Mouse (Mus musculus) G1E (cell line): ENCODE measurements at regions not wholly inside any gene's neighbourhood (a gene's known extent, or its start where the extent isn't known, plus 50 kb on each side); places are given as distances from the start of the nearest gene placed in this dataset.

Source experiments
- ATAC-seq: 2 replicates; pipeline ENCODE4 v1.8.0; 2016; ENCODE audit warnings: mild to moderate bottlenecking; ENCODE audit not compliant: insufficient number of reproducible peaks, poor library complexity, low FRiP score, severe bottlenecking; ENCODE audit errors: extremely low read depth
- DNase-seq: peaks from one replicate; pipeline ENCODE4 v3.0.0; 2012; ENCODE audit warnings: low spot score
- H3K27me3 ChIP-seq: 2 replicates; pipeline ENCODE4 v1.6.1; 2012; ENCODE audit warnings: mild to moderate bottlenecking, low read length, inconsistent platforms; ENCODE audit not compliant: insufficient read depth
- H3K36me3 ChIP-seq: replicated peaks from 2 replicates; pipeline ENCODE3; 2012; ENCODE audit warnings: mild to moderate bottlenecking, inconsistent platforms
- H3K4me1 ChIP-seq: 2 replicates; pipeline ENCODE4 v1.6.1; 2012; ENCODE audit warnings: low read depth, low read length, inconsistent platforms, mixed read lengths; ENCODE audit not compliant: insufficient read depth
- H3K4me3 ChIP-seq: 2 replicates; pipeline ENCODE4 v1.5.1; 2012; ENCODE audit warnings: low read depth, mild to moderate bottlenecking, inconsistent platforms, low read length, moderate library complexity, mixed read lengths
- H3K9me3 ChIP-seq: replicated peaks from 2 replicates; pipeline ENCODE4 v1.6.1; 2012; ENCODE audit warnings: inconsistent platforms
- CTCF ChIP-seq: IDR thresholded peaks from 2 replicates; pipeline ENCODE4 v1.5.1; 2012; ENCODE audit warnings: low read depth, low read length, inconsistent platforms, mixed read lengths
- GATA1 ChIP-seq: IDR thresholded peaks from 2 replicates; pipeline ENCODE4 v1.6.1; 2012; ENCODE audit warnings: borderline replicate concordance, low read length, inconsistent platforms, mixed read lengths
- GATA2 ChIP-seq: IDR thresholded peaks from 2 replicates; pipeline ENCODE4 v1.6.1; 2012; ENCODE audit warnings: low read depth, low read length, inconsistent platforms, borderline replicate concordance
- POLR2AphosphoS5 ChIP-seq: IDR thresholded peaks from 2 replicates; pipeline ENCODE4 v1.6.1; 2012; ENCODE audit warnings: low read depth, low read length, inconsistent platforms; ENCODE audit not compliant: insufficient replicate concordance
- TAL1 ChIP-seq: conservative IDR thresholded peaks from 2 replicates; pipeline ENCODE4 v1.6.1; 2012; ENCODE audit warnings: low read depth, low read length, inconsistent platforms, mixed read lengths

GRCm38 (mm10) chr15:36719241-36719640 is 288.3 kb downstream of the Zfp706 start:
- peaks cover 75% of the 10 kb centered on the region for H3K4me1 ChIP-seq
- no peaks in the 10 kb centered on the region for H3K9me3 ChIP-seq
- TF ChIP-seq GATA2 (no peak), TAL1 (peak; percentile 60), POLR2AphosphoS5 (no peak), CTCF (no peak)
- no peaks in the 10 kb centered on the region for H3K36me3 ChIP-seq
- no peaks in the 10 kb centered on the region for H3K27me3 ChIP-seq
- peak; percentile 81 for ATAC-seq
- peak overlapping the region; percentile 15; the same call in 1 of the 2 replicates for H3K4me3 ChIP-seq
- peak; percentile 40 for DNase-seq

- Histone ChIP-seq H3K9me3 (no peaks in the 10 kb centered on the region), H3K4me1 (peaks cover 69% of the 10 kb centered on the region), H3K36me3 (no peaks in the 10 kb centered on the region), H3K4me3 (no peak overlapping the region), H3K27me3 (no peaks in the 10 kb centered on the region)
- TF ChIP-seq GATA2 = no peak
- no peak for TF ChIP-seq CTCF
- TF ChIP-seq POLR2AphosphoS5 = no peak
- no peak for TF ChIP-seq TAL1
- no peak for TF ChIP-seq GATA1
- ATAC-seq = no peak
- no peak for DNase-seq
These were observed 289.7 kb downstream of the Zfp706 start for GRCm38 (mm10) chr15:36717835-36718234.

DNA sequence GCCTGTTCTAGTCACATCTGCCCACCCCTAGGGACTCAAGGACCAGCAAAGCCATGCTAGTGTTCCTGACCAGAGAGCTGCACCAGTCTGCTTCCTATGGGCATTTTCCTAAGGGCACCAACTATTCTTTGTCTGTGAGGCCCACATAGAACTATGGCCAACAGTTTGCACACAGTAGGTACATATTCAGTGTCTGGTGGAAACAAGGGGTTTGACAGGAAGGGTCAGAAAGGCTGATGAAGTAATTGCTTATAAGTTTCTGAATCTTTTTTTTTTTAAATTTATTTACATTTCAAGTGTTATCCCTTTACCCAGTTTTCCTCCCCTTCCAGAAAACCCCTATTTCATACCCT is 290.9 kb downstream of the Zfp706 start:
- no peaks in the 10 kb centered on the region for H3K9me3 ChIP-seq
- no peak for ATAC-seq
- H3K4me3 ChIP-seq = peak overlapping the region; percentile 52; the same call in 1 of the 2 replicates
- TF ChIP-seq POLR2AphosphoS5 (no peak), CTCF (no peak), GATA1 (no peak), GATA2 (no peak), TAL1 (no peak)
- no peaks in the 10 kb centered on the region for H3K36me3 ChIP-seq
- no peak for DNase-seq
- no peaks in the 10 kb centered on the region for H3K27me3 ChIP-seq
- H3K4me1 ChIP-seq = peaks cover 59% of the 10 kb centered on the region

- TF ChIP-seq CTCF (peak; percentile 75), TAL1 (no peak), POLR2AphosphoS5 (no peak)
- ATAC-seq (peak; percentile 24; the same call in 1 of the 2 replicates), DNase-seq (peak; percentile 59)
- Histone ChIP-seq H3K27me3 (peaks cover 3% of the 10 kb centered on the region; the same call in 1 of the 2 replicates), H3K9me3 (no peaks in the 10 kb centered on the region), H3K4me3 (peak overlapping the region; percentile 52; the same call in 1 of the 2 replicates), H3K4me1 (peaks cover 52% of the 10 kb centered on the region), H3K36me3 (no peaks in the 10 kb centered on the region)
These were observed 291.6 kb downstream of the Zfp706 start for GRCm38 (mm10) chr15:36715745-36716685.

GRCm38 (mm10) chr15:36715159-36715558 is 292.4 kb downstream of the Zfp706 start:
- DNase-seq (no peak), ATAC-seq (no peak)
- TF ChIP-seq CTCF (no peak), POLR2AphosphoS5 (no peak), TAL1 (no peak), GATA2 (no peak), GATA1 (no peak)
- Histone ChIP-seq H3K27me3 (peaks cover 3% of the 10 kb centered on the region; the same call in 1 of the 2 replicates), H3K36me3 (no peaks in the 10 kb centered on the region), H3K4me3 (no peak overlapping the region), H3K9me3 (no peaks in the 10 kb centered on the region), H3K4me1 (peaks cover 45% of the 10 kb centered on the region)

DNA sequence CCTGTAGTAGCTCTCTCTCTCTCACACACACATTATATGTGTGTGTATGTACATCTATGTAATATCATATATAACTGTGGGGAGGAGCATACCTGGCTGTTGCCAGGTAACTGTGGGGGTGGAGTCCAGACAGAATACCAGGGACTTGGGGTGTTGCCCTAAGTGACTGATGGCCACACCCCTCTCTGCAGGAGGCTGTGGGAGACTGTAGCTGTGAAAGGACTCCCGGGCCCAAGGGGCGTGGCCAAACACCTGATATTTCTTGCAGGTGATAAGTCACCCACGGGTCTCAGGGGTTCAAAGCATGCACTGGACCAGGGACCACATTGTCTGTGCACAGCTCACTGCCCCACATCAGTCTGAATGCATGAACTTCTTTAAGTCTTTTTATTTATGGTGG is 297.8 kb downstream of the Zfp706 start:
- ATAC-seq (no peak), DNase-seq (no peak)
- H3K36me3 ChIP-seq = no peaks in the 10 kb centered on the region
- no peak for TF ChIP-seq GATA2
- TF ChIP-seq CTCF = no peak
- TF ChIP-seq POLR2AphosphoS5 = no peak
- TF ChIP-seq GATA1 = no peak
- TF ChIP-seq TAL1 = no peak
- H3K27me3 ChIP-seq = peaks cover 3% of the 10 kb centered on the region; the same call in 1 of the 2 replicates
- H3K4me1 ChIP-seq = peaks cover 43% of the 10 kb centered on the region
- no peaks in the 10 kb centered on the region for H3K9me3 ChIP-seq
- H3K4me3 ChIP-seq = no peak overlapping the region
